Mouse (Mus musculus) layer of hippocampus, adult 2 months (tissue): Measurements from ENCODE around the gene Znhit3. TPM values are rescaled to one million over a fixed set of nuclear protein-coding genes. Genes with fewer than 3 reads are reported as not detected.

Experiments
- DNase-seq, 2 experiments: peaks; one replicate each; pipeline ENCODE4 v3.0.0; 2022; ENCODE audit warnings: low spot score in 2 of 2
- H3K27ac ChIP-seq: fragments of 200-600 bp; 2 replicates; pipeline ENCODE4 v1.8.1; 2022
- H3K4me3 ChIP-seq: fragments of 200-600 bp; 2 replicates; pipeline ENCODE4 v1.8.1; 2022; ENCODE audit warnings: mild to moderate bottlenecking
- CTCF ChIP-seq: fragments of 200-600 bp; conservative IDR thresholded peaks from 2 replicates; pipeline ENCODE4 v1.8.1; 2022; ENCODE audit warnings: antibody characterized with exemption, mild to moderate bottlenecking, moderate library complexity
- total RNA-seq, 2 experiments: library from RNA; stranded (reverse); gene quantifications; 2 replicates each; pipeline ENCODE4 v1.2.3; 2021

The Znhit3 gene
- total RNA-seq, 2 experiments from 2014 or later, result 30.7 to 32.1 TPM

- peak overlapping the region; percentile 91 for H3K4me3 ChIP-seq
- TF ChIP-seq CTCF, result no peak
- DNase-seq, result no peak
- peak overlapping the region; percentile 78 for H3K27ac ChIP-seq
These were observed 636 bp upstream of the Znhit3 start for GRCm38 (mm10) chr11:84916703-84917300.

- peak; percentile 46 for TF ChIP-seq CTCF
- Histone ChIP-seq H3K4me3 (no peak overlapping the region), H3K27ac (no peak overlapping the region)
- no peak for DNase-seq
These were observed 1.5 kb downstream of the Znhit3 start for GRCm38 (mm10) chr11:84914673-84915072.

- H3K27ac ChIP-seq, result no peak overlapping the region
- H3K4me3 ChIP-seq, result no peak overlapping the region
- DNase-seq, result no peak
- TF ChIP-seq CTCF, result no peak
These were observed 5.8 kb downstream of the Znhit3 start for GRCm38 (mm10) chr11:84910411-84910810.

- Histone ChIP-seq H3K27ac (no peak overlapping the region), H3K4me3 (no peak overlapping the region)
- no peak for TF ChIP-seq CTCF
- DNase-seq, result no peak
These were observed 7.7 kb downstream of the Znhit3 start for GRCm38 (mm10) chr11:84908480-84908879.

- Histone ChIP-seq H3K27ac (no peak overlapping the region), H3K4me3 (no peak overlapping the region)
- no peak for TF ChIP-seq CTCF
- DNase-seq, result no peak
These were observed 9.1 kb downstream of the Znhit3 start for GRCm38 (mm10) chr11:84907081-84907480.

- no peak overlapping the region for H3K27ac ChIP-seq
- DNase-seq, result no peak
- no peak for TF ChIP-seq CTCF
- H3K4me3 ChIP-seq, result no peak overlapping the region
These were observed 11.5 kb downstream of the Znhit3 start for GRCm38 (mm10) chr11:84904597-84905144.

GRCm38 (mm10) chr11:84893113-84893512 is 23.1 kb downstream of the Znhit3 start:
- Histone ChIP-seq H3K4me3 (no peak overlapping the region), H3K27ac (no peak overlapping the region)
- no peak for TF ChIP-seq CTCF
- DNase-seq, result no peak

- Histone ChIP-seq H3K27ac (no peak overlapping the region), H3K4me3 (no peak overlapping the region)
- TF ChIP-seq CTCF, result no peak
- DNase-seq, result no peak
These were observed 24.5 kb downstream of the Znhit3 start for GRCm38 (mm10) chr11:84891705-84892104.

GRCm38 (mm10) chr11:84889492-84889891 is 26.7 kb downstream of the Znhit3 start:
- no peak overlapping the region for H3K27ac ChIP-seq
- DNase-seq, result no peak
- no peak overlapping the region for H3K4me3 ChIP-seq
- no peak for TF ChIP-seq CTCF

GRCm38 (mm10) chr11:84888025-84888424 is 28.1 kb downstream of the Znhit3 start:
- Histone ChIP-seq H3K27ac (no peak overlapping the region), H3K4me3 (no peak overlapping the region)
- DNase-seq, result no peak
- no peak for TF ChIP-seq CTCF

- no peak for DNase-seq
- no peak for TF ChIP-seq CTCF
- Histone ChIP-seq H3K27ac (no peak overlapping the region), H3K4me3 (no peak overlapping the region)
These were observed 29.2 kb downstream of the Znhit3 start for GRCm38 (mm10) chr11:84886767-84887511.

GRCm38 (mm10) chr11:84886236-84886635 is 29.9 kb downstream of the Znhit3 start:
- Histone ChIP-seq H3K27ac (no peak overlapping the region), H3K4me3 (no peak overlapping the region)
- TF ChIP-seq CTCF, result no peak
- no peak for DNase-seq

GRCm38 (mm10) chr11:84885238-84885637 is 30.9 kb downstream of the Znhit3 start:
- DNase-seq, result no peak
- TF ChIP-seq CTCF, result no peak
- no peak overlapping the region for H3K4me3 ChIP-seq
- no peak overlapping the region for H3K27ac ChIP-seq

GRCm38 (mm10) chr11:84882346-84882745 is 33.8 kb downstream of the Znhit3 start:
- H3K27ac ChIP-seq, result no peak overlapping the region
- no peak for TF ChIP-seq CTCF
- DNase-seq, result peak in 1 of 2 experiments; percentile 1
- H3K4me3 ChIP-seq, result no peak overlapping the region
